Comparison of ENCODE assay signal across 13 mouse cellular contexts in the genomic region with DNA sequence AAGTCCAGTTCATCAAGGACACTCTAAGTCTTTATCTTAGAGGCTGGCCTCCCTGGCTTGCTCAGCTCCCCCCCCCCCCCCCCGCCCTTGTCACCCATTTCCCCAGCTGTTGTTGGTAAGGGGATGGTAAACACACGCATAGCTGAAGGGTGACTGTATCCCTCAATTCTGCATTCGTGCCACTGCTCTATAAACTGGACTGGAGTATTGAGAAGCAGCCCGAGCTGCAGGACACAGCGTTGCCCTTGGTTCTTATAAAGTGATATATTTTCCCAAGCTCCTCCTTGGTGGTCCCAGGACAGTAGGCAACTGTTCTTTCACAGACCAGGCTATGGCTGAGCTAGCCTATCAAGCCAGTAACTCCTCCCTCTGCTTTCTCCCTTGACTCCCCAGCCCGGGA.
DNase-seq lines count a peak whose midpoint lies in the region; ATAC-seq lines count a peak whose summit lies in the region.
"Had no signal": no experiment of that assay in that cellular context is flagged by ENCODE, and none has a peak within 500 bp of the region (broad histone marks: within the 10 kb centered on the region; RNA-seq: fewer than 3 reads in every experiment).

No protein-coding gene starts in this region.

- H3K9ac ChIP-seq in lung, embryonic 16.5 days (ENCODE audit: low read length): no peak overlapping the region
- H3K9ac ChIP-seq in hindbrain, embryonic 15.5 days: no peak overlapping the region
- no peak overlapping the region for H3K9ac ChIP-seq in neural tube, embryonic 14.5 days (replicated peaks; ENCODE audit: low read depth, low read length)
- H3K9ac ChIP-seq: heart, embryonic 13.5 days had no signal

- peaks cover 11% of the 10 kb centered on the region for H3K4me1 ChIP-seq in lung, embryonic 16.5 days (replicated peaks; ENCODE audit: control insufficient read depth, insufficient read depth, low read length)
- no peaks in the 10 kb centered on the region for H3K4me1 ChIP-seq in hindbrain, embryonic 15.5 days (replicated peaks)
- H3K4me1 ChIP-seq in neural tube, embryonic 14.5 days (ENCODE audit: control insufficient read depth, insufficient read depth, low read length): peaks cover 4% of the 10 kb centered on the region; the same call in 1 of the 2 replicates

- no peaks in the 10 kb centered on the region for H3K9me3 ChIP-seq in lung, embryonic 16.5 days (ENCODE audit: control insufficient read depth, low read length)
- H3K9me3 ChIP-seq in hindbrain, embryonic 15.5 days: no peaks in the 10 kb centered on the region
- H3K9me3 ChIP-seq in neural tube, embryonic 14.5 days (ENCODE audit: control insufficient read depth, low read length): no peaks in the 10 kb centered on the region
- H3K9me3 ChIP-seq: heart, embryonic 13.5 days had no signal

- 52% methylated on average over 5 of the region's 6 CpGs for WGBS in lung, embryonic 16.5 days
- 36% methylated on average over 5 of the region's 6 CpGs for WGBS in hindbrain, embryonic 15.5 days
- WGBS in neural tube, embryonic 14.5 days: 12% methylated on average over 5 of the region's 6 CpGs

- no peak for DNase-seq in lung, postnatal 4 days
- DNase-seq in Muller cell, postnatal 12 days (ENCODE audit: inconsistent ontology term): peak; percentile 19
- no peak for DNase-seq in thymus, postnatal 4 days
- DNase-seq in gastrocnemius, postnatal 14 days: no peak
- DNase-seq: cerebellum, adult 8-10 months; gastrocnemius, postnatal 36 days; kidney, postnatal 14 days had no signal

- H3K4me2 ChIP-seq in lung, embryonic 16.5 days (ENCODE audit: low read depth, low read length): no peak overlapping the region
- H3K4me2 ChIP-seq in hindbrain, embryonic 15.5 days: no peak overlapping the region
- H3K4me2 ChIP-seq in neural tube, embryonic 14.5 days (ENCODE audit: low read depth, low read length): no peak overlapping the region
- H3K4me2 ChIP-seq: heart, embryonic 13.5 days; liver, embryonic 11.5 days had no signal

- intact Hi-C loops in gastrocnemius, postnatal 14 days (cut with DNase I; ENCODE audit: low total_unique reads): no loop called here

- 0 out of 2 replicates have a peak, but pooled peaks have one; percentile 34 for ATAC-seq in lung, embryonic 16.5 days (ENCODE audit: low read depth)
- ATAC-seq in hindbrain, embryonic 15.5 days (ENCODE audit: low FRiP score, low read depth): peak; percentile 68; the same call in 1 of the 2 replicates
- peak; percentile 93 for ATAC-seq in neural tube, embryonic 14.5 days (ENCODE audit: low read depth)

- H3K27me3 ChIP-seq in lung, embryonic 16.5 days (ENCODE audit: control insufficient read depth, insufficient read depth, low read depth, low read length): no peaks in the 10 kb centered on the region
- H3K27me3 ChIP-seq in hindbrain, embryonic 15.5 days: no peaks in the 10 kb centered on the region
- H3K27me3 ChIP-seq in neural tube, embryonic 14.5 days (ENCODE audit: control insufficient read depth, insufficient read depth, low read length): no peaks in the 10 kb centered on the region
- H3K27me3 ChIP-seq: heart, embryonic 13.5 days; Patski had no signal

- no peak overlapping the region for H3K4me3 ChIP-seq in lung, embryonic 16.5 days (ENCODE audit: low read length)
- H3K4me3 ChIP-seq in hindbrain, embryonic 15.5 days: no peak overlapping the region
- H3K4me3 ChIP-seq in neural tube, embryonic 14.5 days (ENCODE audit: low read depth, low read length): no peak overlapping the region
- H3K4me3 ChIP-seq: heart, embryonic 13.5 days had no signal

- H3K27ac ChIP-seq in lung, embryonic 16.5 days (ENCODE audit: low read length): no peak overlapping the region
- H3K27ac ChIP-seq in hindbrain, embryonic 15.5 days (replicated peaks): no peak overlapping the region
- no peak overlapping the region for H3K27ac ChIP-seq in neural tube, embryonic 14.5 days (ENCODE audit: low read depth, low read length)
- H3K27ac ChIP-seq: heart, embryonic 13.5 days had no signal

- H3K36me3 ChIP-seq in lung, embryonic 16.5 days (ENCODE audit: control insufficient read depth, insufficient read depth, low read length): no peaks in the 10 kb centered on the region
- no peaks in the 10 kb centered on the region for H3K36me3 ChIP-seq in hindbrain, embryonic 15.5 days
- no peaks in the 10 kb centered on the region for H3K36me3 ChIP-seq in neural tube, embryonic 14.5 days (ENCODE audit: control insufficient read depth, insufficient read depth, low read length)
- H3K36me3 ChIP-seq: heart, embryonic 13.5 days had no signal

Comparison
In these comparisons a context has a peak if more than half of its experiments do, and no peak if none do; other contexts are left out.
1. ATAC-seq: peak in every context shown above with its lines; median percentile 93 in neural tube, embryonic 14.5 days; 68 in hindbrain, embryonic 15.5 days; 34 in lung, embryonic 16.5 days.